In genomic region chr2:73049001-73049684, GRCm38 (mm10) we compare ENCODE assay signal across 10 mouse cellular contexts.
DNase-seq lines count a peak whose midpoint lies in the region; ATAC-seq lines count a peak whose summit lies in the region.
"Had no signal": no experiment of that assay in that cellular context is flagged by ENCODE, and none has a peak within 500 bp of the region (broad histone marks: within the 10 kb centered on the region; RNA-seq: fewer than 3 reads in every experiment).

No protein-coding gene starts in this region.

- H3K27ac ChIP-seq in embryonic facial prominence, embryonic 10.5 days (replicated peaks), result peak overlapping the region; percentile 59; the same call in 1 of the 2 replicates
- peak overlapping the region; percentile 72 for H3K27ac ChIP-seq in limb, embryonic 10.5 days
- H3K27ac ChIP-seq in forebrain, embryonic 14.5 days (ENCODE audit: low read depth, low read length), result no peak overlapping the region
- H3K27ac ChIP-seq: liver, embryonic 12.5 days had no signal

- 0 out of 2 replicates have a peak, but pooled peaks cover 4% of the 10 kb centered on the region for H3K9me3 ChIP-seq in embryonic facial prominence, embryonic 10.5 days
- H3K9me3 ChIP-seq in limb, embryonic 10.5 days (replicated peaks), result no peaks in the 10 kb centered on the region
- H3K9me3 ChIP-seq in forebrain, embryonic 14.5 days (replicated peaks; ENCODE audit: control insufficient read depth, low read length), result no peaks in the 10 kb centered on the region; the same call in 1 of the 2 replicates
- H3K9me3 ChIP-seq: liver, embryonic 12.5 days had no signal

- no peak overlapping the region for H3K9ac ChIP-seq in forebrain, embryonic 14.5 days (ENCODE audit: low read length)
- H3K9ac ChIP-seq: liver, embryonic 12.5 days had no signal

- 63% methylated on average over 6 of the region's 6 CpGs for WGBS in embryonic facial prominence, embryonic 10.5 days
- 58% methylated on average over 6 of the region's 6 CpGs for WGBS in limb, embryonic 10.5 days
- 80% methylated on average over 6 of the region's 6 CpGs for WGBS in forebrain, embryonic 14.5 days

- H3K4me1 ChIP-seq in embryonic facial prominence, embryonic 10.5 days, result peaks cover 25% of the 10 kb centered on the region
- H3K4me1 ChIP-seq in limb, embryonic 10.5 days, result peaks cover 25% of the 10 kb centered on the region
- H3K4me1 ChIP-seq in forebrain, embryonic 14.5 days (ENCODE audit: control insufficient read depth, insufficient read depth, low read length), result 0 out of 2 replicates have a peak, but pooled peaks cover 4% of the 10 kb centered on the region

- H3K4me3 ChIP-seq in embryonic facial prominence, embryonic 10.5 days, result peak overlapping the region; percentile 3; the same call in 1 of the 2 replicates
- no peak overlapping the region for H3K4me3 ChIP-seq in limb, embryonic 10.5 days
- H3K4me3 ChIP-seq in forebrain, embryonic 14.5 days (ENCODE audit: low read depth, low read length), result no peak overlapping the region
- H3K4me3 ChIP-seq: liver, embryonic 12.5 days had no signal

- H3K27me3 ChIP-seq in embryonic facial prominence, embryonic 10.5 days (replicated peaks; ENCODE audit: low read depth, poor library complexity, severe bottlenecking), result no peaks in the 10 kb centered on the region
- no peaks in the 10 kb centered on the region for H3K27me3 ChIP-seq in limb, embryonic 10.5 days (ENCODE audit: low read depth, poor library complexity, severe bottlenecking)
- no peaks in the 10 kb centered on the region for H3K27me3 ChIP-seq in forebrain, embryonic 14.5 days (replicated peaks; ENCODE audit: control insufficient read depth, insufficient read depth, low read length)

- peak; percentile 56 for DNase-seq in ovary, adult 18-20 months (ENCODE audit: low spot score)
- no peak for DNase-seq in ovary, postnatal 14 days (ENCODE audit: low spot score)
- DNase-seq in embryonic facial prominence, embryonic 10.5 days (ENCODE audit: low spot score), result peak; percentile 38
- peak; percentile 49 for DNase-seq in limb, embryonic 10.5 days (ENCODE audit: low spot score)
- DNase-seq in yolk sac, embryonic 10.5 days (ENCODE audit: low spot score), result peak; percentile 36
- no peak for DNase-seq in forebrain, embryonic 14.5 days (ENCODE audit: low spot score)
- DNase-seq in layer of hippocampus, adult 9-10 months (ENCODE audit: low spot score), result no peak
- DNase-seq: kidney, postnatal 14 days had no signal

- H3K4me2 ChIP-seq in forebrain, embryonic 14.5 days (ENCODE audit: low read length), result no peak overlapping the region
- H3K4me2 ChIP-seq: liver, embryonic 12.5 days had no signal

- ATAC-seq in forebrain, embryonic 14.5 days, result no peak
- ATAC-seq: activated CD4-positive, CD25-positive, alpha-beta regulatory T cell, adult 4 months; liver, embryonic 12.5 days had no signal

- no peaks in the 10 kb centered on the region for H3K36me3 ChIP-seq in embryonic facial prominence, embryonic 10.5 days (replicated peaks)
- no peaks in the 10 kb centered on the region for H3K36me3 ChIP-seq in limb, embryonic 10.5 days
- H3K36me3 ChIP-seq in forebrain, embryonic 14.5 days (ENCODE audit: control insufficient read depth, insufficient read depth, low read length), result no peaks in the 10 kb centered on the region
- H3K36me3 ChIP-seq: liver, embryonic 12.5 days had no signal

Comparison
In these comparisons a context has a peak if more than half of its experiments do, and no peak if none do; other contexts are left out.
1. DNase-seq: peak in ovary, adult 18-20 months (single experiment), embryonic facial prominence, embryonic 10.5 days (single experiment), limb, embryonic 10.5 days (single experiment) and yolk sac, embryonic 10.5 days (single experiment); none in ovary, postnatal 14 days (single experiment), forebrain, embryonic 14.5 days (single experiment) and layer of hippocampus, adult 9-10 months (single experiment).